Mouse (Mus musculus) CH12.LX (cell line): ENCODE results near the gene Asic2. TPM values are rescaled to one million over a fixed set of nuclear protein-coding genes. Genes with fewer than 3 reads are reported as not detected.

Source experiments
- DNase-seq: peaks from one replicate; pipeline ENCODE4 v3.0.0-alpha.2; 2013; ENCODE audit errors: extremely low read depth
- H3K27ac ChIP-seq: 2 replicates; pipeline ENCODE4 v1.5.1; 2012; ENCODE audit warnings: low read depth, mild to moderate bottlenecking, control low read depth, moderate library complexity; ENCODE audit not compliant: insufficient read depth
- H3K27me3 ChIP-seq: replicated peaks from 2 replicates; pipeline ENCODE3; 2012; ENCODE audit warnings: inconsistent platforms
- H3K36me3 ChIP-seq, 2 experiments: replicated peaks in 1 of 2; 2 replicates each; pipeline versions ENCODE3 to v1.6.1; 2012; ENCODE audit warnings: inconsistent platforms in 1 of 2, low read length in 1 of 2, mild to moderate bottlenecking in 1 of 2, mixed read lengths in 1 of 2, moderate library complexity in 1 of 2; ENCODE audit not compliant: control insufficient read depth in 1 of 2, insufficient read depth in 1 of 2
- H3K4me1 ChIP-seq, 2 experiments: 2 replicates each; pipeline ENCODE4 v1.6.1; 2012; ENCODE audit warnings: inconsistent platforms in 1 of 2, moderate library complexity in 1 of 2; ENCODE audit not compliant: insufficient read depth in 2 of 2, control insufficient read depth in 1 of 2
- H3K4me2 ChIP-seq: 2 replicates; pipeline ENCODE4 v1.6.1; 2012; ENCODE audit warnings: low read depth, mild to moderate bottlenecking, control low read depth; ENCODE audit not compliant: poor library complexity, insufficient read depth, severe bottlenecking
- H3K4me3 ChIP-seq, 3 experiments: fragments of 150-350 bp in 1 of 3; sonication (generic) in 1 of 3; replicated peaks in 1 of 3; 2 replicates each; pipeline versions ENCODE3 to v1.5.1; 2011 to 2012; ENCODE audit warnings: low read depth in 2 of 3, low read length in 2 of 3, mild to moderate bottlenecking in 2 of 3, moderate library complexity in 2 of 3, control low read depth in 1 of 3, improper control_type of control experiment in 1 of 3, inconsistent platforms in 1 of 3, mixed read lengths in 1 of 3; ENCODE audit not compliant: poor library complexity in 1 of 3
- H3K79me2 ChIP-seq: replicated peaks from 2 replicates; pipeline ENCODE4 v1.6.1; 2012; ENCODE audit warnings: mild to moderate bottlenecking, moderate library complexity; ENCODE audit not compliant: control insufficient read depth, poor library complexity, insufficient read depth, severe bottlenecking; ENCODE audit errors: extremely low read depth
- H3K9ac ChIP-seq: 2 replicates; pipeline ENCODE4 v1.6.1; 2012; ENCODE audit warnings: low read depth, mild to moderate bottlenecking, control low read depth, moderate library complexity; ENCODE audit not compliant: insufficient read depth
- H3K9me3 ChIP-seq: replicated peaks from 2 replicates; pipeline ENCODE3; 2012; ENCODE audit warnings: low read length, inconsistent platforms, mixed read lengths
- BHLHE40 ChIP-seq: IDR thresholded peaks from 2 replicates; pipeline ENCODE4 v1.6.1; 2011; ENCODE audit warnings: mild to moderate bottlenecking, low read depth, low read length, improper control_type of control experiment
- CHD1 ChIP-seq: IDR thresholded peaks from 2 replicates; pipeline ENCODE4 v1.6.1; 2012; ENCODE audit warnings: low read depth, low read length, improper control_type of control experiment, inconsistent platforms
- CTCF ChIP-seq, 2 experiments: IDR thresholded peaks in 1 of 2; conservative IDR thresholded peaks in 1 of 2; 2 replicates each; pipeline ENCODE4 v1.5.1; 2011 to 2012; ENCODE audit warnings: low read depth in 2 of 2, low read length in 2 of 2, improper control_type of control experiment in 1 of 2, inconsistent platforms in 1 of 2, mild to moderate bottlenecking in 1 of 2, moderate library complexity in 1 of 2
- E2F4 ChIP-seq: IDR thresholded peaks from 2 replicates; pipeline ENCODE4 v1.6.1; 2011; ENCODE audit warnings: low read depth, low read length, improper control_type of control experiment; ENCODE audit not compliant: insufficient replicate concordance
- EP300 ChIP-seq: IDR thresholded peaks from 2 replicates; pipeline ENCODE4 v1.6.1; 2011; ENCODE audit warnings: low read length, improper control_type of control experiment
- ETS1 ChIP-seq: conservative IDR thresholded peaks from 2 replicates; pipeline ENCODE4 v1.6.1; 2012; ENCODE audit warnings: low read depth, mild to moderate bottlenecking, inconsistent platforms, low read length, improper control_type of control experiment, moderate library complexity
- HCFC1 ChIP-seq: IDR thresholded peaks from 2 replicates; pipeline ENCODE4 v1.6.1; 2012; ENCODE audit warnings: low read depth, mild to moderate bottlenecking, inconsistent platforms, low read length, improper control_type of control experiment
- IRF4 ChIP-seq: IDR thresholded peaks from 2 replicates; pipeline ENCODE4 v1.6.1; 2014; ENCODE audit warnings: low read depth, mild to moderate bottlenecking, inconsistent platforms, low read length, improper control_type of control experiment
- KAT2A ChIP-seq: IDR thresholded peaks from 2 replicates; pipeline ENCODE4 v1.6.1; 2012; ENCODE audit warnings: low read length, improper control_type of control experiment, inconsistent platforms; ENCODE audit not compliant: insufficient replicate concordance
- MAZ ChIP-seq: IDR thresholded peaks from 2 replicates; pipeline ENCODE4 v1.6.1; 2012; ENCODE audit warnings: low read depth, mild to moderate bottlenecking, inconsistent platforms, low read length, improper control_type of control experiment, moderate library complexity
- MEF2A ChIP-seq: IDR thresholded peaks from 2 replicates; pipeline ENCODE4 v1.6.1; 2014; ENCODE audit warnings: low read depth, mild to moderate bottlenecking, inconsistent platforms, low read length, improper control_type of control experiment, borderline replicate concordance
- MXI1 ChIP-seq: IDR thresholded peaks from 2 replicates; pipeline ENCODE4 v1.6.1; 2011; ENCODE audit warnings: mild to moderate bottlenecking, low read depth, low read length, improper control_type of control experiment
- MYC ChIP-seq: IDR thresholded peaks from 2 replicates; pipeline ENCODE4 v1.6.1; 2011; ENCODE audit warnings: low read depth, mild to moderate bottlenecking, improper control_type of control experiment, low read length
- POLR2A ChIP-seq: IDR thresholded peaks from 2 replicates; pipeline ENCODE4 v1.6.1; 2011; ENCODE audit warnings: low read depth, mild to moderate bottlenecking, improper control_type of control experiment, low read length
- POLR2AphosphoS2 ChIP-seq: IDR thresholded peaks from 2 replicates; pipeline ENCODE4 v1.6.1; 2011; ENCODE audit warnings: low read depth, low read length, improper control_type of control experiment
- RCOR1 ChIP-seq: conservative IDR thresholded peaks from 2 replicates; pipeline ENCODE4 v1.6.1; 2012; ENCODE audit warnings: low read depth, mild to moderate bottlenecking, inconsistent platforms, low read length, improper control_type of control experiment
- SIN3A ChIP-seq: IDR thresholded peaks from 2 replicates; pipeline ENCODE4 v1.6.1; 2012; ENCODE audit warnings: low read length, improper control_type of control experiment, inconsistent platforms
- TBP ChIP-seq: conservative IDR thresholded peaks from 2 replicates; pipeline ENCODE4 v1.6.1; 2011; ENCODE audit warnings: low read depth, low read length, improper control_type of control experiment
- TCF12 ChIP-seq: IDR thresholded peaks from 2 replicates; pipeline ENCODE4 v1.6.1; 2014; ENCODE audit warnings: low read depth, mild to moderate bottlenecking, inconsistent platforms, low read length, improper control_type of control experiment
- USF1 ChIP-seq: IDR thresholded peaks from 2 replicates; pipeline ENCODE4 v1.6.1; 2014; ENCODE audit warnings: low read depth, mild to moderate bottlenecking, inconsistent platforms, low read length, improper control_type of control experiment
- USF2 ChIP-seq: conservative IDR thresholded peaks from 2 replicates; pipeline ENCODE4 v1.6.1; 2011; ENCODE audit warnings: low read depth, low read length, improper control_type of control experiment
- ZKSCAN1 ChIP-seq: IDR thresholded peaks from 2 replicates; pipeline ENCODE4 v1.6.1; 2012; ENCODE audit warnings: low read depth, inconsistent platforms, low read length, improper control_type of control experiment, borderline replicate concordance
- dilution Hi-C: fragments of 300-500 bp; cut with MboI; formaldehyde crosslinking; loops from 2 replicates; pipeline ENCODE4 v1.14.3; 2020; ENCODE audit warnings: low sequenced_read_pairs; ENCODE audit not compliant: extremely low pct_unique_long_range_greater_than_20kb, extremely low pct_ligation_motif_present
- in situ Hi-C: fragments of 300-500 bp; cut with MboI; formaldehyde crosslinking; loops from 3 replicates; pipeline ENCODE4 v1.14.3; 2019; ENCODE audit warnings: low sequenced_read_pairs, low pct_ligation_motif_present, low pct_unique_long_range_greater_than_20kb, mixed read lengths
- polyA plus RNA-seq: library from polyadenylated mRNA; unstranded; fragments of >175 nt; gene quantifications from 2 replicates; pipeline ENCODE4 v1.2.1, GENCODE M21; 2012; ENCODE audit warnings: low read depth; ENCODE audit not compliant: insufficient read length
- total RNA-seq, 2 experiments: library from RNA; depleted of rRNA; stranded (reverse); fragments of 300-350 nt in 1 of 2; fragments of >200 nt in 1 of 2; gene quantifications; 2 replicates each; pipeline ENCODE4 v1.2.3; 2012 to 2014

Gene Asic2
- total and polyA plus RNA-seq, 3 experiments, result not detected

DNA sequence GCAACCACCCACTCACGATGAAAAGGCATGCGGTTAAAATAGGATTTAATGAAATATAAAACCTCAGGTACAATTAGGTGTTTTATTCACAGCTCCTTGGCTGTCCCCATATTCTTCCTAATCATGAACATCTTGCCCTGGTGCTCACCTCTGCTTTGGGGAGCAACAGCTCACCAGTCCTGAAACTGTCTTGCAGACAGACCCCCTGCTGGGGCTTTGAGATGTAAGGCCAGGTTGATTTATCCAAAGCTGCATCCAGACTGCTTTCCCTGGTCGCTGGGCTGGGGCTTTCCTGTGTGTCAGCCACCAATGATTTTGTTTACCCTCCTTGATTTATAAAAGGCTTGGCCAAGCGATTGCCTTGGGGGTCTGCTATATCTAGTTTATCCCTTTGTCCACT, 805.2 kb downstream of the Asic2 start:
- Histone ChIP-seq H3K4me2 (no peak overlapping the region), H3K9me3 (peaks cover 13% of the 10 kb centered on the region), H3K79me2 (no peaks in the 10 kb centered on the region), H3K4me1 (no peaks in the 10 kb centered on the region), H3K27ac (no peak overlapping the region), H3K9ac (no peak overlapping the region), H3K36me3 (no peaks in the 10 kb centered on the region), H3K4me3 (no peak overlapping the region), H3K27me3 (peaks cover 87% of the 10 kb centered on the region)
- in situ Hi-C loops (no loop called here), dilution Hi-C loops (no loop called here)
- no peak for TF ChIP-seq ZKSCAN1
- no peak for TF ChIP-seq CHD1
- TF ChIP-seq TCF12, result no peak
- no peak for TF ChIP-seq POLR2AphosphoS2
- no peak for TF ChIP-seq EP300
- no peak for TF ChIP-seq MEF2A
- no peak for TF ChIP-seq KAT2A
- TF ChIP-seq TBP, result no peak
- DNase-seq, result no peak

DNA sequence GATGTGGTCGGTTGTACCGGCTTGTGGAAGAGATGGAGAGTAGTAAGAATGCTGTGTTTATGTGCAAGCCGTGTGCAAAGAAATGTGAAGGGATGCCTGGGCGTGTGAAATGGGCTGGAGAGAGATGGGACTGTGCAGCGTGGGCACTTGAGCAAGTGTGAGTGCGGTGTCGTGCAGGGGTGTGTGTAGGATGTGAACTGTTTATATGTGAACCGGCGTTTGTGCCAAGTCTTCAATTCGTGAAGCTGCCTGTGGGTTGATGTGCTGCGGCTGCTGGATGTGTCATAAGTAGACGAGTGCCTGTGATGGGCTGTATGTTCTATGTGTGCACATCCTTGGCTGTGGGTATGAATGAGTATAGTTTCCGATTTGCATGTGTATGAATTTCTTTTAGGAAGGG, 814.4 kb downstream of the Asic2 start:
- Histone ChIP-seq H3K9ac (no peak overlapping the region), H3K79me2 (no peaks in the 10 kb centered on the region), H3K9me3 (peaks cover 24% of the 10 kb centered on the region), H3K4me1 (no peaks in the 10 kb centered on the region), H3K27ac (no peak overlapping the region), H3K27me3 (peaks cover 41% of the 10 kb centered on the region), H3K4me3 (no peak overlapping the region), H3K4me2 (no peak overlapping the region), H3K36me3 (no peaks in the 10 kb centered on the region)
- no peak for DNase-seq
- in situ Hi-C loops, result no loop called here
- TF ChIP-seq BHLHE40 (no peak), IRF4 (no peak), E2F4 (no peak), POLR2A (no peak), USF1 (no peak), USF2 (no peak), MAZ (no peak), RCOR1 (no peak), HCFC1 (no peak), ETS1 (no peak), CHD1 (no peak), CTCF (conservative IDR thresholded peaks at IDR 0.05 in 1 of 2, IDR thresholded peaks at IDR 0.05 in 1 of 2; ENCODE audit: low read depth in 2 of 2, low read length in 2 of 2) (no peak), SIN3A (no peak), MYC (no peak), MXI1 (no peak), TBP (no peak)
- dilution Hi-C loops, result no loop called here
